Mouse (Mus musculus): ENCODE measurements at regions not wholly inside any gene's neighbourhood (a gene's known extent, or its start where the extent isn't known, plus 50 kb on each side); places are given as distances from the start of the nearest gene placed in this dataset.
"Not testable (repeated sequence)": the region's sequence is repeated elsewhere in the genome, so short reads cannot be mapped to it uniquely, and the experiment has no call there.

GRCm38 (mm10) chr9:27453476-27453875 is 56.9 kb downstream of the Spata19 start:
- CTCF ChIA-PET = no interaction called here

- CTCF ChIA-PET = no interaction called here
Measured at GRCm38 (mm10) chr9:27453924-27454652, 57.5 kb downstream of the Spata19 start.

- CTCF ChIA-PET = no interaction called here
Measured at GRCm38 (mm10) chr9:27458335-27459040, 61.9 kb downstream of the Spata19 start.

GRCm38 (mm10) chr9:27461029-27461428 is 64.4 kb downstream of the Spata19 start:
- CTCF ChIA-PET = no interaction called here

- CTCF ChIA-PET = no interaction called here
Measured at GRCm38 (mm10) chr9:27464006-27464405, 67.4 kb downstream of the Spata19 start.

GRCm38 (mm10) chr9:27475468-27475867 is 78.9 kb downstream of the Spata19 start:
- CTCF ChIA-PET = no interaction called here

GRCm38 (mm10) chr9:27476636-27477035 is 80.0 kb downstream of the Spata19 start:
- CTCF ChIA-PET = no interaction called here

- CTCF ChIA-PET = no interaction called here
Measured at GRCm38 (mm10) chr9:27477079-27477687, 80.6 kb downstream of the Spata19 start.

- CTCF ChIA-PET = no interaction called here
Measured at GRCm38 (mm10) chr9:27478346-27478745, 81.7 kb downstream of the Spata19 start.

- CTCF ChIA-PET = no interaction called here
Measured at GRCm38 (mm10) chr9:27501816-27502215, 105.2 kb downstream of the Spata19 start.

- CTCF ChIA-PET = no interaction called here
Measured at GRCm38 (mm10) chr9:27509157-27509556, 112.6 kb downstream of the Spata19 start.

- CTCF ChIA-PET = no interaction called here
Measured at GRCm38 (mm10) chr9:27509711-27510110, 113.1 kb downstream of the Spata19 start.

- CTCF ChIA-PET = no interaction called here
Measured at GRCm38 (mm10) chr9:27511161-27511560, 114.6 kb downstream of the Spata19 start.

GRCm38 (mm10) chr9:27515427-27516110 is 119.0 kb downstream of the Spata19 start:
- CTCF ChIA-PET = no interaction called here

- CTCF ChIA-PET = no interaction called here
Measured at GRCm38 (mm10) chr9:27518031-27518430, 121.4 kb downstream of the Spata19 start.

GRCm38 (mm10) chr9:27519711-27520110 is 123.1 kb downstream of the Spata19 start:
- CTCF ChIA-PET = interaction anchor here (0.5 kb wide), 1 partner anchor 122 kb away, joined by 4 read pairs; no protein-coding TSS in a partner anchor

GRCm38 (mm10) chr9:27521181-27521580 is 124.6 kb downstream of the Spata19 start:
- CTCF ChIA-PET = no interaction called here

GRCm38 (mm10) chr9:27526681-27527080 is 130.1 kb downstream of the Spata19 start:
- CTCF ChIA-PET = no interaction called here

- CTCF ChIA-PET = no interaction called here
Measured at GRCm38 (mm10) chr9:27538480-27538879, 141.9 kb downstream of the Spata19 start.

GRCm38 (mm10) chr9:27541585-27542151 is 145.1 kb downstream of the Spata19 start:
- CTCF ChIA-PET = interaction anchor here (0.5 kb wide), 1 partner anchor 924 kb away, joined by 3 read pairs; no protein-coding TSS in a partner anchor

- CTCF ChIA-PET = not testable (repeated sequence)
Measured at GRCm38 (mm10) chr9:27554697-27555096, 158.1 kb downstream of the Spata19 start.

All from spleen, embryonic (tissue).